Mouse (Mus musculus): ENCODE measurements around the gene Olfr322.
"Not testable (repeated sequence)": the region's sequence is repeated elsewhere in the genome, so short reads cannot be mapped to it uniquely, and the experiment has no call there.

Olfr322 gene

DNA sequence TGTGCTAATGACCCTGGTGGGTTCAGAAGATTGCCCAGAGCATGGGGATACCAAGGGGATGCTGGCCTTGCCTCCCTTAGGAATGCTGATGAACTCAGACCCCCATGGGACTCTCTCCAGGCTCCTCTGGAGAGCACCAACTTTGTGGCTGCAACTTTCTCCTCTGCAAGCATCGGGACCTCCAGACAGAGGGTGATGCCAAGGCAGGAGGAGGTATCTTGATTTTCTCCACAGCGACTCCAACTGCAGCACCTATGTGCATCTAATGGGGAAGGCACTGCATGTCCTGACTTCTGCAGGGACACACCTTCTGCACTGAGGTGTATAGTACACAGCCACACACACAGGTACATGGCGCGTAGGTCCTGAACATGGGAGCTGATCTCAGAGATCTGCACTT is at the start of gene Olfr322:
Olfr322 (plus strand) TSS at position 187 of the 400 bp plus-strand sequence.
- no peak for DNase-seq

DNA sequence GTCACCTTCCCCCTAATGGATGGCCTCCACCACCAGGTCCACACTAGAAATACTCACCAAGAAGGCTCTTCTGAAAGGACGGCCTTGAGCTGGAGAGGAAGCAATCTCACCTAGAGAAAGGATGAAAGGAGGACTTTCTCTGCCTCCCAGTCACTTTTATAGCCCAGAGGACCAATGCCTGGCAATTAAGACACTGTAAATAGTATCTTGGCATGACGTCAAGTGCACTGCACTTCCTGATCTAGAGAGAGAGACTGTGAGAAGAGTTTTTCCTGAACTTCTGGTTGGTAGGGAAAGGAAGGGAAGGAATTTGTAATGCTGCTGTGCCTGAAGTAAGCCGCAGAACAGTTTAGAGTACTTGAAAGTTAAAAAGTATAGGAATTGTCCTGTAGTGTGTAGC is 45.2 kb upstream of the Olfr322 start:
- DNase-seq = no peak

DNA sequence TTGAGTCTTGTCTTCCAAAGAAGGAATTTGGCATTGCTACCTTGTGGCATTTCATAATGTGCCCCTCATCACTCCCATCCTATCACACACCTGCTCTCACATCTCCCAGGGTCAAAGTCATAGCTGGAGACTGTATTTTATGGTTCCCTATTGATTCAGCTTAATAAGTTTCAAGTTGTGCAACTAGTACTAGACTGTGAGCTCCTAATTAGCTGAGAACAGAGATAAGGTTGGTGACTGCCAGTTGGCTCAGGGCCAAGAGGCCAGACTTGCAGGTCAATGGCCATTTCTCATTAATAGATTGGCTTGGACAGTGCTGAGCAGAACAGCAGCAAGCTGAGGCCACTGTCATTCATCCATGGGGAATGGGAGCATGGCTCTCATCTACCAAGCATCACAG is 44.1 kb upstream of the Olfr322 start:
- no peak for DNase-seq

DNA sequence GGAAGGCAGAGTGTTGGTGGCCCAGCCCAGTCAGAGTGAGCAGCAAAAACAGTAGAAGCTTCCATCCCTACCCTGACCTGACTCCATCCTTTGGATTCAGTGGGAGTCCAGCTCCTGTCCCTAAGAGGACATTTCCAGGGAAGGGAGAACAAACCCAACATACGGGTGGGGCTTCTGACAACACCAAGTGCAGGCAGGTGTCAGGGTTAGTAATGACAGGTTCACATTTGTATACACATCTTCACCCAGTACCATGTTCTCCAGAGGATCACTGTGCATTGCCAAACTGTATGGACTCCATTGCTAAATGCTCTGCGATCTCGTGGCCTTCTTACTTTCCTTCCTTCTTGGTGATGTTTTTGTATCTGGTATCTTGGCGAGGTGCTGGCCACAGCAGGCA is 42.6 kb upstream of the Olfr322 start, which contains the start of gene 2210407C18Rik:
2210407C18Rik (minus strand) TSS at position 101 of the 400 bp plus-strand sequence.
- no peak for DNase-seq

DNA sequence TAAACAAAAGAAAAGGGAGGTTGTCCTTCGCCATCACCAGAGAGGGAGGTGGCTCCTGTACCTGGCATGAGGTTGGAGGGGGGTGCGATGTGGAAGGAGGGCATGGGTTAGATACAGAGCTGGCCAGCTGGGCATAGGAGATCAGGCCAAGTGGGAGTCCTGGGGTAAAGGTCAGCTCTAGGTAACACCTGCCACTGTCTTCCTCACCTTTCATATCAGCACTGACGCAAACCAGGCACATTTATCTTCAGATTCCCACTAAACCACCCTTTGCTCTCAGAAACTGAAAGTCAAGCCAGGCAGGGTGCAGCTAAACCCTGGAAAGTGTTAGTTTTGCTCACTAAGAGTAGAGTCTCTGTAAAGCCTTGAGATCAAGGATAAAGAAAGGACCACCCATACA is 40.2 kb upstream of the Olfr322 start:
- DNase-seq = no peak

DNA sequence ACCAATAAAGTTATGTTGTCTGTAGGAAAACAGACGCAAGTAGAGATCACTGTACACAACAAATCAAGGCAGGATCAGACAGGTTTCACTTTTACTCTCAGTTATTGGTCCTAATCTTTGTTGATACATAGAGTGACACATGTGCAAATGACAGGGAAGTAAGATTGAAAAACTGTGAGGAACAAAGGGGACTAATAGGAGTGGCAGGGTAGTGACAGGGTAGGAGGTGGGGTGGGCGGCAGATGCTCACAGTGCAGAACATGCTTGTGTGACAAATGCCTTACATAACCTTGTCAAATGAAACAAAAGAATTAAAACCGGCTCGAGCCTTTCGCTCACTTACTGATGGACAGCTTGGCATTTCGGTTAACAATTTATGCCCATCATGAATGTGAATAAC is 39.8 kb upstream of the Olfr322 start:
- DNase-seq = no peak

DNA sequence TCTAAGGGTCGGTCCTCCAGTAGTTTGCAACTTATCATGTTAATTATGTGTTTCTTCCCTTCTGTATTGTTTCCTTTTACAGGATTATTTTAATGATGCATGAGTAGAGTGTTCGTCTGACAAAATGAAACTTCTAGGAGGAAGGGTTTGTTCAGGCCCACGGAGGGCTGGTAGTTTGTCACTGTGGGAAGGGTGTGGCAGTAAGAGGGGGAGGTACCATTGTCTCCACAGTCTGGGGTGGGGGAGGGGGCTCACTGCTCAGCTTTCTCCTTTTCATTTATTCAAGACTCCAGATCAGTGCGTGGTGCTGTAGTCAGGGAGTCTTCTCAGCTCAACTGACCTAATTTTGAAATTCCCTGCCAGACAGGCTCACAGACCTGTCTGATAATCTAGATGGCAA is 32.4 kb upstream of the Olfr322 start:
- no peak for DNase-seq

DNA sequence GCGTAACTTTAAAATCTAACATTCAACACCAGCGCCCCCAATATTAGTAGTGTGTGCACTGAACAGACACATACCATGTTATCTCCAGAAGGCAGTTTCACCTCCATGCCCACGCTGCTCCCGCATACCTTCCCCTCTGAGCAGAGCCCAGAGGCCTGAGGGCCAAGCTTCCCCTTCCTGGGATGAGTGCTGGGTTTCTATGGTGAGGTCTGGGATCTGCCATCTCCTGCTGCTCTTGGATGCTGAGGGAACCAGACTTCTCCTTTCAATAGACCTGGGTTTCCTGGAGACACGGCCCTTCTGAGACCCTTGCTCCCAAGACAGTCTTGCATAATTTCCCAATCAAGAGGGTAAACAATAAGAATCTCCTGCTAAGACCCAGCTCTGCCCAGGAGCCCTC is 28.2 kb upstream of the Olfr322 start, which contains the start of gene Olfr323:
Olfr323 (minus strand) TSS at position 101 of the 400 bp plus-strand sequence.
- no peak for DNase-seq

DNA sequence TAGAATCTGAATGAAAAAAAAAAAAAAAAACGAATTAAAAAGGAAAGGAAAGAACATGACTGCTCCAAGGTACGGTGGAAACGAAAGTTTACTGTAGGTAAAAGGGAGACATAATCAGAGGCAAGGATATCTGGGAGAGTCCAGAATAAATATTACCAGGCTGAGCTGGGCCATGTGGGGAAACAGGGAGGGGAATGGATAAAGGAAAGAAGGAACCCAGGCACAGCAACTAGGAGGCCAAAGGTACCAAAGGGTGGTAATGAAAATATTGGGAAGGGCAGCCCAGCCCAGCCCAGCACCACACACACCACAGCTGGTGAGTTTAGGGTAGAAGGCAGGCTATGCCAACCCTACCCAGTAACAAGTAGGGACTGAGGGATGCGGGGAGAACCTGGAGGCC is 23.7 kb upstream of the Olfr322 start:
- DNase-seq = no peak

DNA sequence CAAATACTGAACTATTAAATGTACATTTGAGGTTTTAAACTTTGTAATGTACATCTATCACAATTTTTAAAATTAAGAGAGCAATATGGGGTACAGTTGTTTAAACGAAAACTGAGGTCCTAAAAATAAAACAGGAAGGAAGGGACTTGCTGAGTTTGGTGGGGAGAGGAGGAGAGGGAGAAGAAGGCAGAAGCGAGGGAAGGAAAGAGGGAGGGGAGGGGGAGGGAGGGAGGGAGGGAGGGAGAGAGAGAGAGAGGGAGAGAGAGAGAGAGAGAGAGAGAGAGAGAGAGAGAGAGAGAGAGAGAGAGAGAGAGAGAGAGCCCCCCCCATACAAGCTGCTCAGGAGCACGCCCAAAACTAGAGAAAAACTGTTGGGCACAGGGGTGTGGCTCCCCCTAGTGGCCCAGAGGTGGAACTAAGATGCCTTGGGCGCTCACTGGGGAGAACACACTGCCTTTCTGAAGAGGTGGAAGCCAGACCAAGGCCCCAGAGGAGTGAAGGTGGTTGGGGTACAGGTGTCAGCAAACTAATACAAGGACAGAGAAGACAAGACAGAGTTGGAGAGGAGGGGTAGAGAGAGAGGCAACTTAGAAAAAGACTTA is 22.1 kb upstream of the Olfr322 start:
- DNase-seq = peak; percentile 40

DNA sequence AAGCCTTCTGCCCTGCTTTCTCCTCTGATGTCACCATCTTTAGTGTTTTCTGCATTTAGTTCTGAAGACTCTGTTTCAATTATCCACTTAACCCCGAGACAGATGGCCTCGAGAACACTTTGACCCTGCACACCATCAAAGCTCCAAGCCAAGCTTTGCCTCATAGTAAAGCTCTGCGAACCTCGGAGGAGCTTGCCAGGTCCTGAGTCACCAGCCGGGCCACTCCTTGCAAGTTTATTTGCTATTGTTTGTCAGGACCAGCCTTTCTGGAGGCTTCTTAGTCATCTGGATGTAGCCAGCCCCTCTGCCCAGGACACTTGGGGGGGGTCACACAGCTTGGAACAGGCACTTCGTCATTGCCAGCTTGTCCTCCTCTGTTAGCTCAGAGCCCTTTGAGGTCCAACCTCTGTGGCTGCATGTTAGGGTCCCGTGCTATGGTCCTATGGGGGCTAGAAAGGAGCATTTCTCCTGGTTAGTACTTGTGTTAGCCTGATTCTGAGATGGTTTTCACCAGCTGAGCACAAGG is 20.3 kb upstream of the Olfr322 start:
- no peak for DNase-seq

DNA sequence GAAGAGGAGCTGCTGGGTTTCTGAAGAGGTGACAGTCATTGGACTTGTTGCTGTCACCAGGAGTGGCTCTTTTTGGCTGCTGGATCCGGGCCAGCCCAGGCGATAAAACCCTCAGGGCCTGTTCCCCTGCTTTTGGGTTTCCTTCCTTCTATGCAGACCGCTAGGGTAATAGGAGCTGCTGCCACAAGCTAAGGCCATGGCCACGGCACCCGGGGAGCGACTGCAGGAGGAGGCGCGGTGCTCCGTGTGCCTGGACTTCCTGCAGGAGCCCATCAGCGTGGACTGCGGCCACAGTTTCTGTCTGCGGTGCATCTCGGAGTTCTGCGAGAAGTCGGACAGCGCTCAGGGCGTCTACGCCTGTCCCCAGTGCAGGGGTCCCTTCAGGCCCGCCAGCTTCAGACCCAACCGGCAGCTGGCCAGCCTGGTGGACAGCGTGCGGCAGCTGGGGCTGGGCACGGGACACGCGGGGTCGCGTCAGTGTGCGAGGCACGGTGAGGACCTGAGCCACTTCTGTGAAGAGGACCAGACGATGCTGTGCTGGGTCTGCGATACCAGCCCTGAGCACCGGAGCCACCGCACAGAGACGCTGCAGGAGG is 18.2 kb upstream of the Olfr322 start, which contains the start of gene Trim58:
Trim58 (plus strand) TSS at position 194 of the 596 bp plus-strand sequence.
- peak; percentile 22 for DNase-seq

DNA sequence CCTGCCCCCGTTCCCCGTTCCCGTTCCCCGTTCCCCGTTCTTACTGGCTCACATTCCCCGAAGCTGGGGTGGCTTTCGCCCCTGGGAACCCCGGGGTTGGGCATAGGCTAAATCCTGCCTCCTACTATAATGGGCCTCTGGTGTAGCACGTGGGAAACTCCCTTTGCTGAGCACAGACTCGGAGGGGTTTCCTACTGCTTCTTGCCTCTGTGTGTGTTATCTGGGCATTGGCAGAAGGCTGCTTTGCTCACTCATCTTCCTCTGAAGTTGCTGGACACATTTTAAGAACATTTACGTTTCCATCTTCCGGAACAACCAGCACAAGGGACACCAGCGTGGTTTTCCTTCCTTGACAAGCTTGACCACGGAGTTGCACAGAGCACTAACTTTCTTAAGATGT is 17.5 kb upstream of the Olfr322 start:
- DNase-seq = no peak

DNA sequence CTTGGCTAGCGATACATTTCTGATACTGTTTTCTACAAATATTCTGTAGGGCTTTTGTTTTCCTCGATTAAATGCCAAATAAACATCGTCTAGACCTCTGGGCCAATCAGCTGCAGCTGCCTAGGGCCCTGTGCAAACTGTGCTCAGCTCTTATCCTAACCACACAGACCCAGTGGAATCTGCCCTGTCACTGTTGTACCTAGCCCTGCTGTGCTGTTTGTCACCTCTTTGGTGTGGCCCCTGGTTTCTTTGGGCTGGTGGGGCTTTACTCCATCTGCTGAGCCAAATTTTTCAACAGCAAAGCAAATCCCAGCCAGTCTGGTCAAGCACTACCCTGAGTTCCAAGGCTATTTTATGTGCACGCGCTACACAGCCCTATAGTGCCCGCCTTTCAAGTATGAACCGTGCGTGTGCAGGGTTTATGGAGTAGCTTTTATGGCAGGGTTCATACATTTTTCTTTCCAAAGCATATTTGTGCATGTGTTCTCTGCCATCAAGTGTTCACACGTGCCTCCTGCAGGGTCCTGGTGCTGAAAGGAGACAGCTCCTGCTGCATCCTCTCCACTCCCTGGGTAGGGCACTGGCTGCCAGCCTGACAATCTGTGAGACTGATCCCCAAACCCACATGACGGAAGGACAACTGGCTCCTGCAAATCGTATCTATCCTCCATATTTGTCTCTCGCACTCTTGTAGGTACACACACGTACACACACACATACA is 16.8 kb upstream of the Olfr322 start:
- no peak for DNase-seq

DNA sequence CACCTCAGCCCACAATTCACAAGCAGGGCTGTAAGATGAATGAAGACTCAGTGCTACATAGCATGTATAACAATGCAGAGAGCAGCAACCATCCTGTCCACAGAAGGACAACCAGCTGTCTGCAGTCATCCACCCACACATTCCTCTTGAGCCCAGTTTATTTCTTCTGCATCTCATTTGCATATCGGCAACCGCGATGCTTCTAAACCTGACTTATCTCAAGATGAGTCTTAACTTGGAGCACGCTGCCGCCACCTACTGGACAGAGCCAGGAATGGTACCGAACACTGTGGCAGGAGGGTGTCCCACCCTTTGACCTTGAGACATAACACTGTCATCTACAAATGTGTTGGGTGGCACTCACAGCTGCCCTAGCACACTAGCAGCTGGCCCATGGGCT is 15.2 kb upstream of the Olfr322 start:
- peak; percentile 19 for DNase-seq

DNA sequence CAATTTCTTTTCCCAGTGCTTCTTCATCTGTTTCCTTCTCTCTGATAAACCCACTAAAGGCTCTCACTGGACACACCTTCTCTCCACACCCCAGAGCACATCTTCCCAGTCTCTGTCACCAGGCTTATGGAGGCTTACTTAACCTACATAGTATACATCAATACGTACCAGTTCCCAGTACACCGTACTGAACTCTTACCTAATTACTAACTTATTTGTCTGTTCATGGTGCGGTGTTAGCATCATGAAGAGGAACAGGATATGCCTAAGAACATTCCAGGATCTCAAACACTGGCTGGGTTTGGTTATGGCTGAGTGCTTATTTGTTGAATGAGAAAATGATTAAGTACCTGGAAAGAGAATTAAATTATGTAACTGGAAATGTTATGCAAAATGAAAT is 3.4 kb upstream of the Olfr322 start:
- DNase-seq = no peak

DNA sequence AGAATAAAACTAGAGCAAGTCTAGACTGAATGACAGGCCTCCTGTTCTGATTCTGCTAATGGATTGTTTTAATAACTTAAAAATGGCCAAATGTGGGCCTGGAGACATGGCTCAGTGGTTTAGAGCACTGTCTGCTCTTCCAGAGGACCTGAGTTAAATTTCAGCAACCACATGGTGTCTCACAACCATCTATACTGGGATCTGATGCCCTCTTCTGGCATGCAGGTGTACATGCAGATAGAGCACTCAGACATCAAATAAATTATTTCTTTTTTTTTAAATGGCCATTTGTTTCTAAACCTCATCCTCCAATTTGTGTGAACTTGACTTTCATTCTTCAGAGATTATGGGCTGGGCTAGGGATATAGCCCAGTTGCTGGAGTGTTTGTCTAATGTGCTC is 10.7 kb downstream of the Olfr322 start:
- DNase-seq = no peak

DNA sequence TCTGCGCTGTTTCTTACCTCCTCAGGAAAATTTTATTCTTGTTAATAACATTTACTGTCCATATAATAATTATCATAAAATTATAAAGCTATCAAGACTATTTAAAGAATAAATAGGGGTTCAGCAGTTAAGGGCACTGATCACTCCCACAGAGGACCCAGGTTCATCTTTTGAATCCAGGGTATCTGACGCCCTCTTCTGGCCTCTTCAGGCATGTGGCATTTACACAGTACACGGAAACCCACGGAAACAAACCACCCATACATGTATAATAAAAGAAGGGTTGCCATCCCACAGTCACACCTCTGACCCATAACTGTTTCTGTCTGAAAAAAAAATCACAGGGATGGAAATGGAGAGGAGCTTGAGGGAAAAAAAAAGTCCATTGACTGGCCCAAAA is 13.2 kb downstream of the Olfr322 start:
- no peak for DNase-seq

DNA sequence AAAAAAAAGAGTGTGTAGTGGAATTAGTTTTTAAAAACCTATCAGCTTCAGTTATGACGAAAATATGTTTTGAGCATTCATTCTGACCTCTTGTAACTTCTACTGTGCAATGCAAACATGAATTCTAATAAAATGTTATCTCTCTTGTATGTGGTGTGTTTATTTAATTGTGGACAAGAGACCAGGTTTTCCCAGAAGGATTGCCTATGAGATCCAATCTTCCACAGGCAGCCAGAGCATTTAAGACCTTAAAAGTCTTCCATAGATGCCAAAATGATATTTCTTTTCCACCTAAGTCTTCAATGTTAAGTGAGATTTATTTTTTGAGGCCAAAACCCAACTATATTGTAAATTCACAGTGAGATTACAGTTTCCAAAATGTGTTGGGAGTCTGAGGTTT is 22.2 kb downstream of the Olfr322 start, which contains the start of gene Olfr320:
Olfr320 (plus strand) TSS at position 301 of the 400 bp plus-strand sequence.
- no peak for DNase-seq

DNA sequence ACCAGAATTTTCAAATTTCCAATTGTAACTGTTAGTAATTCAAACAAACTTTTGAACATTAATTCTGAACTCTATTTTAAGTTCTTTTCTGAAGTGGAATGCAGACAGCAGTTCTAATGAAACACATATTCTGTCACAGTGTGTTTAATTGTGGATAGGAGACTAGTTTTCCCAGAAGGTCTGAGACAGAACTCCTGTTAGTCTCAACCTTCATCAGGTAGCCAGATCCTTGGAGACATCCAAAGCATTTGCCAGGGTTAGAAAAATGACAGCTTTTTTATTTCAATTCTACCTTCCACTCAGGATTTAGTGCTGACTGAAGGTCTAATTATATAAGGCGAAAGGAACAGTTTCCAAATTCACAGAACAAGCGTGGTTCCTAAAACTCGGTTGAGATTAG is 40.3 kb downstream of the Olfr322 start, which contains the start of gene Olfr319:
Olfr319 (plus strand) TSS at position 301 of the 400 bp plus-strand sequence.
- no peak for DNase-seq

DNA sequence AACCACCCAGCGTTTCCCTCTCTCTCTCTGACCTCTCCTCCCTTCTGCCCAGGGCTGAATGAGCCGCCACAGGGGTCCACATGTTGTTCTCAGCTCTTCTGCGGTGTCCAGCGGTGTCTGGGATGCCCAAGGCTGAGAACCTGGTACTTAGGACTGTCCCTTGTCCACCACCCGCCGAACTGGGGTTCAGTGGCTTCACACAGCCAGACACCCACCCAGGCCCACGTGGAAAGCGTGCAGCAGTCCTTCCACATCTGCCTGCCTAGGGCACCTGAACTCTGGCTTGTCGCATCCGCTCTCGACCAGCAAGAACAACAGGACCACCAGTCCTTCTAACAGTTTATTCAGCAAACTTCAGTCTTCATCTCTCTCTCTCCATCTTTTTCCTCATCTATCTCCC is 50.5 kb downstream of the Olfr322 start:
- DNase-seq = no peak

DNA sequence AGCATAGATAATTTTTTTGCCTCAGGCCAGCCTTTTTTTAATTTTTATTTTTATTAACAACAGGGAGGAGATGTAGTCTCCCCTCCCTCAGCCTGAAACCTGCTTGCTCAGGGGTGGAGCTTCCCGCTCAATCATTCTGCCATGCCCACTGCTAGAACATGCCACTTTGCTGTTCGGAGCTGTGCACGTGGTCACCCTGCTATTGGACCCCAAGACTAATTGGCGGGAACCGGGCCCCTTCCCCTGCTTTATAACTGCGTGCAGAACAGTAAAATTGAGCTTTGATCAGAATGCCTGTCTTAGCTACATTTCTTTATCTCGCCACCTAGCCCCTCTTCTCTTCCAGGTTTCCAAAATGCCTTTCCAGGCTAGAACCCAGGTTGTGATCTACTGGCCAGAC is 59.1 kb downstream of the Olfr322 start:
- DNase-seq = not testable (repeated sequence)

Measured in right cerebral cortex, postnatal 4 days (tissue).